Mouse (Mus musculus): ENCODE measurements around the gene Slc8b1. TPM values are rescaled to one million over a fixed set of nuclear protein-coding genes. Genes with fewer than 3 reads are reported as not detected.

Gene Slc8b1
- total RNA-seq, 2 experiments from 2014 or later: 31.7 to 60.5 TPM

GRCm38 (mm10) chr5:120566101-120566500, 55.1 kb downstream of the Slc8b1 start:
- ATAC-seq (ENCODE audit: poor library complexity, severe bottlenecking): no peak

- ATAC-seq (ENCODE audit: poor library complexity, severe bottlenecking): no peak
Measured at GRCm38 (mm10) chr5:120566681-120567252, 55.8 kb downstream of the Slc8b1 start.

GRCm38 (mm10) chr5:120567253-120567701, 56.3 kb downstream of the Slc8b1 start:
- ATAC-seq (ENCODE audit: poor library complexity, severe bottlenecking): no peak

- ATAC-seq (ENCODE audit: poor library complexity, severe bottlenecking): no peak
Measured at GRCm38 (mm10) chr5:120567761-120568211, 56.8 kb downstream of the Slc8b1 start.

GRCm38 (mm10) chr5:120568336-120568768, 57.4 kb downstream of the Slc8b1 start:
- ATAC-seq (ENCODE audit: poor library complexity, severe bottlenecking): no peak

- ATAC-seq (ENCODE audit: poor library complexity, severe bottlenecking): no peak
Measured at GRCm38 (mm10) chr5:120568964-120569363, 58.0 kb downstream of the Slc8b1 start.

GRCm38 (mm10) chr5:120569791-120570190, 58.8 kb downstream of the Slc8b1 start:
- ATAC-seq (ENCODE audit: poor library complexity, severe bottlenecking): no peak

- peak; percentile 96 for ATAC-seq (ENCODE audit: poor library complexity, severe bottlenecking)
Measured at GRCm38 (mm10) chr5:120570289-120570897, 59.4 kb downstream of the Slc8b1 start.

- ATAC-seq (ENCODE audit: poor library complexity, severe bottlenecking): no peak
Measured at GRCm38 (mm10) chr5:120571056-120571740, 60.2 kb downstream of the Slc8b1 start.

- ATAC-seq (ENCODE audit: poor library complexity, severe bottlenecking): no peak
Measured at GRCm38 (mm10) chr5:120574469-120575063, 63.6 kb downstream of the Slc8b1 start.

GRCm38 (mm10) chr5:120576781-120577301, 65.9 kb downstream of the Slc8b1 start:
- peak; percentile 47 for ATAC-seq (ENCODE audit: poor library complexity, severe bottlenecking)

GRCm38 (mm10) chr5:120577935-120578441, 67.0 kb downstream of the Slc8b1 start:
- ATAC-seq (ENCODE audit: poor library complexity, severe bottlenecking): peak; percentile 25

- peak; percentile 71 for ATAC-seq (ENCODE audit: poor library complexity, severe bottlenecking)
Measured at GRCm38 (mm10) chr5:120578504-120579081, 67.6 kb downstream of the Slc8b1 start.

- ATAC-seq (ENCODE audit: poor library complexity, severe bottlenecking): peak; percentile 51
Measured at GRCm38 (mm10) chr5:120579211-120579897, 68.4 kb downstream of the Slc8b1 start.

GRCm38 (mm10) chr5:120579898-120580626, 69.1 kb downstream of the Slc8b1 start:
- no peak for ATAC-seq (ENCODE audit: poor library complexity, severe bottlenecking)

- no peak for ATAC-seq (ENCODE audit: poor library complexity, severe bottlenecking)
Measured at GRCm38 (mm10) chr5:120582002-120582401, 71.0 kb downstream of the Slc8b1 start.

GRCm38 (mm10) chr5:120583511-120583910, 72.5 kb downstream of the Slc8b1 start:
- no peak for ATAC-seq (ENCODE audit: poor library complexity, severe bottlenecking)

Data from megakaryocyte, adult 5-6 weeks (primary cell).